Mouse (Mus musculus): ENCODE data around the gene Insm1.

The Insm1 gene

GRCm38 (mm10) chr2:146265045-146265444, 43.3 kb downstream of the Insm1 start:
- DNase-seq: peak in 1 of 2 experiments; percentile 12

DNA sequence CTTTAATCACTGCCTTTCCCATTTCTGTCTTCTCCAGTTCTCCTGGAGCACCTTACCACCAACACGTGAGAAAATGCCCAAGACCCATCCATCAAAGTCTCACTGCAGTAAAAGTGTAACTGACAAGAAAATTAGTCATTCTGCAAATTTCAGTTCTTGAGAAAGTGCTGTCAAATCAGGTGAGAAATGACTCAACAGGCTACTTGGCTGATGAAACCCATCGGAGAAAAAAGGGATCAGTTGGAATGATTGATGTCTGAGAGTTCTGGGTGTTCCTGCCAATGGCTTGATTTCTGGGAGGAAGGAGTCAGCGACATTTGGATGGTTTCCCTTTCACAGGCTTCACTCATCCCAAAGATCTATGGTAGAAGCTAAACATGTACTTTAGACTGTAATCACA, 44.8 kb downstream of the Insm1 start:
- no peak for DNase-seq
